Mouse (Mus musculus) embryonic facial prominence, embryonic 12.5 days (tissue): ENCODE measurements around the gene Mcoln3. TPM values are rescaled to one million over a fixed set of nuclear protein-coding genes. Genes with fewer than 3 reads are reported as not detected.

Experiments used
- ATAC-seq: fragments of 200-750 bp; cut with Nextera tagmentation; 2 replicates; pipeline ENCODE4 v1.8.0; 2017; ENCODE audit not compliant: insufficient number of reproducible peaks, insufficient read depth, low FRiP score, low TSS enrichment
- H3K27ac ChIP-seq: fragments of 300-500 bp; sonication (generic); 2 replicates; pipeline ENCODE4 v1.5.1; 2016; ENCODE audit warnings: mild to moderate bottlenecking
- H3K27me3 ChIP-seq: fragments of 300-500 bp; sonication (generic); 2 replicates; pipeline ENCODE4 v1.6.1; 2016; ENCODE audit warnings: mild to moderate bottlenecking, moderate library complexity
- H3K36me3 ChIP-seq: fragments of 300-500 bp; sonication (generic); 2 replicates; pipeline ENCODE4 v1.6.1; 2016; ENCODE audit warnings: mild to moderate bottlenecking
- H3K4me1 ChIP-seq: fragments of 300-500 bp; sonication (generic); 2 replicates; pipeline ENCODE4 v1.6.1; 2016
- H3K4me2 ChIP-seq: fragments of 300-500 bp; sonication (generic); replicated peaks from 2 replicates; pipeline ENCODE4 v1.6.1; 2016; ENCODE audit warnings: mild to moderate bottlenecking, moderate library complexity
- H3K4me3 ChIP-seq: fragments of 300-500 bp; sonication (generic); 2 replicates; pipeline ENCODE4 v1.5.1; 2016; ENCODE audit warnings: mild to moderate bottlenecking
- H3K9ac ChIP-seq: fragments of 300-500 bp; sonication (generic); 2 replicates; pipeline ENCODE4 v1.6.1; 2016; ENCODE audit warnings: mild to moderate bottlenecking, moderate library complexity
- H3K9me3 ChIP-seq: fragments of 300-500 bp; sonication (generic); 2 replicates; pipeline ENCODE4 v1.6.1; 2016; ENCODE audit warnings: mild to moderate bottlenecking, moderate library complexity
- WGBS: fragments of 180-500 bp; shearing (Covaris S2); methylation state at CpG from one replicate; pipeline ENCODE4 v1.1.7; 2016; 5-methylcytosine and 5-hydroxymethylcytosine counted together
- polyA plus RNA-seq: library from polyadenylated mRNA; unstranded; fragments of >200 nt; fragmentation: Nextera tagmentation; extraction: Ambion mirVana; gene quantifications from 2 replicates; pipeline ENCODE4 v1.2.1, GENCODE M21; 2016

Mcoln3 gene
- polyA plus RNA-seq, 1 experiment from 2014 or later = 5.3 TPM

DNA sequence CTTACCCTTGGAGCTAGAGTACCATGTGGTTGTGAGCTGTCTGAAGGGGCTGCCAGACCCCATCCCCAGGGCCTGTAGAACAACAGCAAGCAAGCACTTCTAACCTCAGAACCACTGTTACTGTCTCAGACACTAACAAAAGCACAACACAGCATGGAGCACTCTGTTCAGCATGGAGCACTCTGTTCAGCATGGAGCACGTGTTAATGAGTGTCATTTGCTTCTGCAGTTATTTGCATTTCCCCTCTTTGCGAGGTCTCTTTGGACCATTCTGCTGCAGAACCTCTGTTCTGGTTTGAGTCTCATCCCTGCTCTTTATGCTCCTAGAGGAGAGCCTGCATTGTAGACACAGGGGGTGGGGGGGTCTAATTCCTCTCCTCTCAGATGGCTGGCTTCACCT is 35.7 kb downstream of the Mcoln3 start:
- H3K27me3 ChIP-seq = peaks cover 32% of the 10 kb centered on the region
- ATAC-seq = no peak
- 75% methylated on average over 2 of the region's 2 CpGs for WGBS

DNA sequence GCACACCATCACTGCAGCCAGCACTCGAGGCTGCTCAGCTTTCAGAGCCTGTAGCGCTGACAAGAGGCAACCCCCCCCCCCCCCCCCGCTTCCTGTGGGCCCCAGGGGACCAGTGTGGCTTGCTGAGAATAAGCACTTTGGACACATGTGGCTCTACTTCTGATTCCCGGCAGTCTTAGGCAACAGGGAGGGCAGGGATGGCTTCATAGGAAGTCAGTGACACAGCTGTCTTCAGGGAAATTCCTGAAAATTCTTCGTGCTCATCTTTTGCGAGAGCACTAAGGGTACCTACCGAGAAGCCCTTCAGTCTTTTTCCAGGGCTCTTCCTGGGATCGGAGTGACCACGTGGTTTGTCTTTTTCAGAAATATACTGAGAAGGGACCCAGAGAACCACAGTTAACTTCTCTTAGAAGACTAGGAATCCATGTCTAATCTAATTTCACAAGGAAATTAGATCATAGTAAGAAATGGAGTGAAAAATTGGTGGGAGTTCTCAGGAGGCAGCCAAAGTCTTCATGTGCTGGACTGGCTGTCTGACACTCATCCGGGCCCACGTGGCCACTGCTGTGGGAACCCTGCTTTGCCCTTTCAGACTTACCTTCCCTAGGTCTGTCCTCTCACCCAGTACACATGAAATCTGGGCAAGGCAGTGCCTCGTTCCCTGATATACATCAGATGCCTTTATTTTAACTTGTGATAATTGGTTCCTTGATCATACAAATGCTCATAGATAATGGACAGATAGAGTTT is 36.8 kb downstream of the Mcoln3 start:
- Histone ChIP-seq H3K4me3 (no peak overlapping the region), H3K4me2 (peak overlapping the region; percentile 30; the same call in 1 of the 2 replicates), H3K27me3 (peaks cover 32% of the 10 kb centered on the region), H3K9ac (no peak overlapping the region), H3K4me1 (peaks cover 22% of the 10 kb centered on the region), H3K27ac (no peak overlapping the region), H3K36me3 (no peaks in the 10 kb centered on the region), H3K9me3 (no peaks in the 10 kb centered on the region)
- ATAC-seq = 0 out of 2 replicates have a peak, but pooled peaks have one; percentile 23
- 17% methylated on average over 12 of the region's 12 CpGs for WGBS

More for the DNA sequence above, 35.7 kb downstream of the Mcoln3 start:
- Histone ChIP-seq H3K9ac (no peak overlapping the region), H3K4me3 (no peak overlapping the region), H3K4me2 (no peak overlapping the region), H3K4me1 (peaks cover 22% of the 10 kb centered on the region), H3K36me3 (no peaks in the 10 kb centered on the region), H3K9me3 (no peaks in the 10 kb centered on the region), H3K27ac (no peak overlapping the region)

DNA sequence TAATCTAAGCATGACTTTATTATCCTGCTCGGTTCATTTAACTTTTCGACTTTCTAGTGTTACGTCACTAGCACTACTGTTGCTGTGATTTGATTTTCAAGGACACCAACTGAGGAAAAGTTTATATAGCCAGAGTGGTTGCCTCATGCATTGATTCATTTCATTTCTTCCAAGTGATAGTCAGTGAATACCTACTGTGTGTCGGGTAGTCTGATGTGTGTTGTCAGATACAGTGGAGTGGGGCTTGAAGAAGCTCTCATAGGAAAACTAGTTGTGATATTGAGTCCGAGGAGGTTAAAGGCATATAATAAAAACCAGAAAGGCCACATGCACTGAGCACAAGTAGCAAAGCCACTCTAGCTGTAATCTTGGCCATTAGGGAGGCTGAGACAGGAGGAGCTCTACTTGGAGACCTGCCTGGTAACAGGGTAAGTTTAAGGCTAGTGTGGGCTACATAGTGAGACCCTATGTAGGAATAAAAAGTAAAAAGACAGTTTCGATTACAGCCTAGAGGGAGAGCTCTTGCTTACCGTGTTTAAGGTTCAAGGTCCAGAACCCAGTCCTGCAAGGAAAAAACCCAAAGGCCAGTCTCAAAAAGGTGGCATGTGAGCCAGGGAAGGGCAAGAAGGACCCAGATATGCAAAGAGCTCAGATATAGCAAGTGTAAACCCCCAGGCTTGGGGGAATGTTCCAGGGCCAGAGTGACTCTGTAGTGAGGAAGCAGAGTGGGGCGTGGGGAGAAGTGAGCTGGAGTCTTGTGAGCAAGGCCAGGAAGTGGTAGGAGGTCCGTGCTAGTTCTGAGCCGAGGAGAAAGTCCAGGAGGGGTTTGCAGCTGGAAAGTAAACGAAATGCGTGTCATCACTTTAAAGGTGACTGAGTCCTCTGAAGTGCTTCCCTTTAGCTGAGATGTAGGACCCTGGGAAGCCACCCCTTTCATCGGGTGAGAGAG is 38.7 kb downstream of the Mcoln3 start:
- H3K4me1 ChIP-seq = peaks cover 11% of the 10 kb centered on the region
- no peak for ATAC-seq
- WGBS = 74% methylated on average over 13 of the region's 13 CpGs
- peaks cover 16% of the 10 kb centered on the region for H3K27me3 ChIP-seq
- no peak overlapping the region for H3K4me2 ChIP-seq
- no peak overlapping the region for H3K4me3 ChIP-seq
- no peaks in the 10 kb centered on the region for H3K36me3 ChIP-seq
- no peak overlapping the region for H3K9ac ChIP-seq
- no peaks in the 10 kb centered on the region for H3K9me3 ChIP-seq
- H3K27ac ChIP-seq = no peak overlapping the region

GRCm38 (mm10) chr3:146156811-146157210 is 39.6 kb downstream of the Mcoln3 start:
- ATAC-seq = no peak
- no peaks in the 10 kb centered on the region for H3K36me3 ChIP-seq
- no peaks in the 10 kb centered on the region for H3K9me3 ChIP-seq
- H3K9ac ChIP-seq = no peak overlapping the region
- no peak overlapping the region for H3K27ac ChIP-seq
- peaks cover 7% of the 10 kb centered on the region for H3K27me3 ChIP-seq
- H3K4me2 ChIP-seq = no peak overlapping the region
- WGBS = 81% methylated on average over 2 of the region's 2 CpGs
- no peak overlapping the region for H3K4me3 ChIP-seq
- H3K4me1 ChIP-seq = peaks cover 11% of the 10 kb centered on the region

- Histone ChIP-seq H3K27me3 (0 out of 2 replicates have a peak, but pooled peaks cover 4% of the 10 kb centered on the region), H3K4me2 (no peak overlapping the region), H3K4me3 (no peak overlapping the region), H3K27ac (no peak overlapping the region), H3K36me3 (no peaks in the 10 kb centered on the region), H3K9ac (no peak overlapping the region), H3K4me1 (peaks cover 11% of the 10 kb centered on the region), H3K9me3 (no peaks in the 10 kb centered on the region)
- ATAC-seq = no peak
- WGBS = 41% methylated on average over 4 of the region's 4 CpGs
These were observed 40.8 kb downstream of the Mcoln3 start for GRCm38 (mm10) chr3:146158039-146158438.

- no peak for ATAC-seq
- 0 out of 2 replicates have a peak, but pooled peaks cover 4% of the 10 kb centered on the region for H3K27me3 ChIP-seq
- no peak overlapping the region for H3K27ac ChIP-seq
- H3K36me3 ChIP-seq = no peaks in the 10 kb centered on the region
- no peak overlapping the region for H3K4me3 ChIP-seq
- 0 out of 2 replicates have a peak, but pooled peaks cover 2% of the 10 kb centered on the region for H3K4me1 ChIP-seq
- no peak overlapping the region for H3K4me2 ChIP-seq
- H3K9ac ChIP-seq = no peak overlapping the region
- H3K9me3 ChIP-seq = no peaks in the 10 kb centered on the region
- WGBS = 92% methylated on average over 2 of the region's 2 CpGs
These were observed 42.1 kb downstream of the Mcoln3 start for GRCm38 (mm10) chr3:146159360-146159759.

DNA sequence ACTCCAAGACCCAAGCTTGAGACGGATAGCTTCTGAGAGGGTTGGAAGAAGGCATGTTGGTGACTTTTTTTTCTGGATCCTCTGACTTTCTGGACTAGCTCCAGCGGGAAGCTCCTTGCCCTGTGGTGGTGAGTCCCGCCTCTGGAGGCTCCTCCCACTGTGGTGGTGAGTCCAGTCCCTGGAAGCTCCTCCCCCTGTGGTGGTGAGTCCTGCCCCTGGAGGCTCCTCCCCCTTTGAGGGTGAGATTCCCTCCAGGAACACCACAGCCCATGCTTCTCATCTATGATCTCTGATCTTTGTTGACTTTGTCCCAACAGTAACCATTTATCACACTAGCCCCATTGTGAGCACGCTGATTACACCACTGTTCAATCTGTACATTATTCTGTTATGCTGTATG is 44.9 kb downstream of the Mcoln3 start:
- Histone ChIP-seq H3K4me2 (no peak overlapping the region), H3K4me1 (no peaks in the 10 kb centered on the region), H3K9me3 (no peaks in the 10 kb centered on the region), H3K4me3 (no peak overlapping the region), H3K36me3 (no peaks in the 10 kb centered on the region), H3K27ac (no peak overlapping the region), H3K9ac (no peak overlapping the region), H3K27me3 (no peaks in the 10 kb centered on the region)
- no peak for ATAC-seq
- 72% methylated on average over 4 of the region's 4 CpGs for WGBS

- H3K36me3 ChIP-seq = no peaks in the 10 kb centered on the region
- no peak overlapping the region for H3K9ac ChIP-seq
- no peaks in the 10 kb centered on the region for H3K27me3 ChIP-seq
- no peaks in the 10 kb centered on the region for H3K9me3 ChIP-seq
- H3K27ac ChIP-seq = no peak overlapping the region
- no peaks in the 10 kb centered on the region for H3K4me1 ChIP-seq
- no peak overlapping the region for H3K4me2 ChIP-seq
- 85% methylated on average over 4 of the region's 4 CpGs for WGBS
- ATAC-seq = no peak
- no peak overlapping the region for H3K4me3 ChIP-seq
These were observed 52.1 kb downstream of the Mcoln3 start for GRCm38 (mm10) chr3:146169356-146169755.

- H3K27me3 ChIP-seq = no peaks in the 10 kb centered on the region
- no peak overlapping the region for H3K4me3 ChIP-seq
- no peak overlapping the region for H3K4me2 ChIP-seq
- ATAC-seq = no peak
- H3K27ac ChIP-seq = no peak overlapping the region
- H3K36me3 ChIP-seq = no peaks in the 10 kb centered on the region
- H3K9me3 ChIP-seq = no peaks in the 10 kb centered on the region
- WGBS = 74% methylated on average over 5 of the region's 5 CpGs
- H3K4me1 ChIP-seq = no peaks in the 10 kb centered on the region
- no peak overlapping the region for H3K9ac ChIP-seq
These were observed 55.8 kb downstream of the Mcoln3 start for GRCm38 (mm10) chr3:146173030-146173429.

DNA sequence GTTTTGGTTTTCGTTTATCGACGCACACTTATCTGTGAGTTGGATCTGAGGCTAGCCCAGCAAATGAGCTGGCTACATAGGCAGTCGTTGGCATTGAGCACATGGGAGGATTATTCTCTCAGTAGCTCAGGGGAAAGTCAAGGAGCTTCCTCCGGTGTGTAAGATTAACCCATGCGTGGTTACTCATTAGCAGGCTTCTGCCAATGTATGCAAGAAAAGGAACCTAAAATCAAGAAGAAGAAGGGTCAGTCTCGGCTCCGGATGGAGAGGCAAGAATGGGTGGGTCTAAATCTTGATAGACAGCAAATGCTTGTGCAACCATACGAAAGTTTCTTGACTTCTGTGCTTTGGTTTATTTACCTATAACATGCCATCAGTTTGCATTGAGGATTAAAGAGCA is 57.0 kb downstream of the Mcoln3 start:
- Histone ChIP-seq H3K4me2 (no peak overlapping the region), H3K4me3 (no peak overlapping the region), H3K27ac (no peak overlapping the region), H3K36me3 (no peaks in the 10 kb centered on the region), H3K9ac (no peak overlapping the region), H3K4me1 (no peaks in the 10 kb centered on the region), H3K27me3 (no peaks in the 10 kb centered on the region), H3K9me3 (no peaks in the 10 kb centered on the region)
- WGBS = 89% methylated on average over 9 of the region's 9 CpGs
- ATAC-seq = no peak

DNA sequence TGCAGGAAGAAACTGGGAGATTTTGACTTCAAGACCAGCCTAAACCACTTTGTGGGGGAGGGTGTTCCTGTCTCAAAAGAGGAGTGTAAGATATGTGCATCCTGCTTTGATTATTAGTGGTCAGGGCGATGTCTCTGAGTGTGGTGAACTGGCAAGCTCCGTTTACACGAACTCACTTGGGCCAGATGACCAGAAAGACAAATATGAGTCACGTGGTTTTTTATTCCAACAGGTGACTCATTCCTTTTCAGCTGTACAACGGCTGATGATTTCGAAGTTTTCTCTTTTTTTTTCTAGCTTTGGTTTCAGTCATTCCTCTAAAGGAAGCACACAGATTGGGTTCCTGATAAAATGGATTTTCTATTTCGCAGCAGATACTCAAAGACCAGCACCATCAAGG is 60.0 kb downstream of the Mcoln3 start:
- Histone ChIP-seq H3K4me1 (no peaks in the 10 kb centered on the region), H3K4me2 (no peak overlapping the region), H3K36me3 (no peaks in the 10 kb centered on the region), H3K9me3 (no peaks in the 10 kb centered on the region), H3K9ac (no peak overlapping the region), H3K27me3 (no peaks in the 10 kb centered on the region), H3K4me3 (no peak overlapping the region), H3K27ac (no peak overlapping the region)
- ATAC-seq = no peak
- WGBS = 81% methylated on average over 7 of the region's 7 CpGs
